Mouse (Mus musculus): ENCODE results near the gene Syde2.

DNA sequence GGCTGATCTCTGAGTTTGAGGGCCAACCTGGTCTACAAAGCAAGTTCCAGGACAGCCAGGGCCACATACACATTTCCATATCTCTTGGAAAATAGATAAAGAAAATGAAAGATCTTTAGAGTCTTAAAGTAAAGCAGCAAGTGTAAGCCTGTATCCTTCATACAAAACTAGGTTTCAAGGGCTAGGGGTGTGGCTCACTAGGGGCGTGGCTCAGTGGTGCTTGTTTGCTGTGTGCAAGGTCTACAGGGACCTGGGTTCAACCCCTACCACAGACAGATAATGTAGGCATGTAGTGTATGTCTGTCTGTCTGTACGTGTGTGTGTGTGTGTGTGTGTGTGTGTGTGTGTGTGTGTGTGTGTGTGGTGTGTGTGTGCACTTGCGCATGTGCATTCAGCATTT, 41.8 kb upstream of the Syde2 start:
- TF ChIP-seq CTCF (IDR thresholded peaks at IDR 0.05; ENCODE audit: insufficient read depth, low read depth, low read length) (no peak), POLR2A (IDR thresholded peaks at IDR 0.05; ENCODE audit: insufficient read depth, low read depth, low read length) (no peak)

Data from olfactory bulb, adult 2 months (tissue).